Mouse (Mus musculus): ENCODE data around the gene Eri2. TPM values are rescaled to one million over a fixed set of nuclear protein-coding genes. Genes with fewer than 3 reads are reported as not detected.

Gene Eri2
- 0.90 and 1.1 TPM in 2 replicates for polyA plus RNA-seq (2012; rRNA removed)

- no peaks in the 10 kb centered on the region for H3K4me1 ChIP-seq (ENCODE audit: control insufficient read depth, insufficient read depth, low read length)
Observed at GRCm38 (mm10) chr7:119793586-119794250, at the start of gene Eri2, which contains the start of gene Rexo5. TSS of gene Eri2 (minus strand) at chr7:119794058. TSS of gene Rexo5 (plus strand) at chr7:119794006.

DNA sequence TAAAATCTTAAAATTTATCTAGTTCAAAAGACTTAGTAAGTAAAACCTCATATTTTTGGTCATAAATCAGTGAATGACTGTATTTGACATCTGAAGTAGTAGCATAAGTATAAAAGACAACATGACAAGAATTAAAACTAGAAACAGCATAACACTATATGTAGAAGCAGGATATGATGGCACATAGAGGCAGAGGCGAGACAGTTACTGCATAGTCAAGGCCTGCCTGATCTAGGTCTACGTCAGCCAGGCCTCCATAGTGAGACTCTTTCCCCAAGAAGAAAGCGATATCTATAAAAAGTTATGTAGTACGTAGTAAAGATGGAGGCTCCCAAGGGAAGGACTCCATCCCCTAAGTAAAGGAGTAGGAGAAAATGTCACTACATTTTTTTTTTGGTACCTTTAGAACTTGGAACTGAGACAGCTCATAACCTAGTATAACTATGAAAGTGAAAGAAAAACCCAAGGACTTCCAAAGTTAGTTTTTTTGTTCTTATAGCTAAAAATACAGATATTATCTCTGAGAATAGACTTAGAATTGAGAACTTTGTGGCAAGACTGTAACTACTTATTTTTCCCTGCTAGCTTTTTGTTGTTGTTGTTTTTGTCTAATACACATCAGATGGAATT is 48.1 kb upstream of the Eri2 start:
- TF ChIP-seq POLR2A (IDR thresholded peaks at IDR 0.05; ENCODE audit: low read depth, low read length) (no peak), CTCF (conservative IDR thresholded peaks at IDR 0.05; ENCODE audit: insufficient read depth, insufficient read length, low read depth, low read length) (no peak)
- no peak overlapping the region for H3K4me3 ChIP-seq (ENCODE audit: insufficient read depth, low read depth, low read length)
- H3K4me1 ChIP-seq (ENCODE audit: control insufficient read depth, insufficient read depth, low read length), result no peaks in the 10 kb centered on the region
- no peak overlapping the region for H3K27ac ChIP-seq (ENCODE audit: insufficient read depth, low read depth, low read length)
- no peaks in the 10 kb centered on the region for H3K36me3 ChIP-seq (ENCODE audit: control insufficient read depth, insufficient read depth, low read length)
- whole genome bisulfite sequencing, result 94% methylated on average over 4 of the region's 4 CpGs
- H3K27me3 ChIP-seq (replicated peaks; ENCODE audit: control insufficient read depth, insufficient read depth, low read length), result no peaks in the 10 kb centered on the region
- no peak for DNase-seq

More at GRCm38 (mm10) chr7:119793586-119794250, at the start of gene Eri2, which contains the start of gene Rexo5:
- Histone ChIP-seq H3K27ac (ENCODE audit: insufficient read depth, low read depth, low read length) (peak within 1 kb of the TSS; percentile 59; the same call in 1 of the 2 replicates), H3K36me3 (ENCODE audit: control insufficient read depth, insufficient read depth, low read length) (no peaks in the 10 kb centered on the region; the same call in 1 of the 2 replicates), H3K27me3 (replicated peaks; ENCODE audit: control insufficient read depth, insufficient read depth, low read length) (no peaks in the 10 kb centered on the region), H3K4me3 (ENCODE audit: insufficient read depth, low read depth, low read length) (peak within 1 kb of the TSS; percentile 84)
- no peak for TF ChIP-seq CTCF (conservative IDR thresholded peaks at IDR 0.05; ENCODE audit: insufficient read depth, insufficient read length, low read depth, low read length)
- no peak for TF ChIP-seq POLR2A (IDR thresholded peaks at IDR 0.05; ENCODE audit: low read depth, low read length)
- peak; percentile 86 for DNase-seq
- under 1% methylated on average over 53 of the region's 53 CpGs for WGBS

DNA sequence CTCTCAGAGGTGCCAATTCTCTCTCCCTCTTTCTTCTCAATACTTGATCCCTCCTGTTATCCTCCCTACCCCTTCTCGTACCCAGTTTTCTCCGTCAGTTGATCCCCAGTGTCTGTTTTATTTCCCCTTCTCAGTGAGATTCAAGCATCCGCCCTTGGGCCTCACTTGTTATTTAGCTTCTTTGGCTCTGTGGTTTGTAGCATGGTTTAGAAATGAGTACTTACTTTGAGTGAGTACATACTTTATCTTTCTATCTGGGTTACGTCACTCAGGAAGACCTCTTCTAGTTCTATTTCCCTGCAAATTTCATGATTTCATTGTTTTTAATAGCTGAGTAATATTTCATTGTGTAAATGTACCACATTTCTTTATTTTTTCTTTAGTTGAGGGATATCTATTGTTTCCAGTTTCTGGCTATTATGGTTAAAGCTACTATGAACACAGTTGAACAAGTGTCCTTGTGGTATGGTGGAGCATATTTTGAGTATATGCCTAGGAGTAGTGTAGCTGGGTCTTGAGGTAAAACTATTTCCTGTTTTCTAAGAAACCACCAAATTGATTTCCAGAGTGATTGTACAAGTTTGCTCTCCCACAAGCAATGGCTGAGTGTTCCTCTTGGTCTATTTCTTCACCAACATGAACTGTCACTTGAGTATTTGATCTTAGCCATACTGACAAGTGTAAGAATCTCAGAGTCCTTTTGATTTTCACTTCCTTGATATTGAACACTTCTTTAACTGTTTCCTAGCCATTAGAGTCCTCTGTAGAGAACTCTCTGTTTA is 42.3 kb upstream of the Eri2 start:
- TF ChIP-seq POLR2A (IDR thresholded peaks at IDR 0.05; ENCODE audit: low read depth, low read length) (no peak), CTCF (conservative IDR thresholded peaks at IDR 0.05; ENCODE audit: insufficient read depth, insufficient read length, low read depth, low read length) (no peak)
- 94% methylated on average over 4 of the region's 4 CpGs for WGBS
- H3K4me3 ChIP-seq (ENCODE audit: insufficient read depth, low read depth, low read length), result no peak overlapping the region
- no peak overlapping the region for H3K27ac ChIP-seq (ENCODE audit: insufficient read depth, low read depth, low read length)
- no peaks in the 10 kb centered on the region for H3K36me3 ChIP-seq (ENCODE audit: control insufficient read depth, insufficient read depth, low read length)
- no peaks in the 10 kb centered on the region for H3K4me1 ChIP-seq (ENCODE audit: control insufficient read depth, insufficient read depth, low read length)
- no peak for DNase-seq
- no peaks in the 10 kb centered on the region for H3K27me3 ChIP-seq (replicated peaks; ENCODE audit: control insufficient read depth, insufficient read depth, low read length)

GRCm38 (mm10) chr7:119835371-119835770 is 41.5 kb upstream of the Eri2 start:
- H3K27me3 ChIP-seq (replicated peaks; ENCODE audit: control insufficient read depth, insufficient read depth, low read length), result no peaks in the 10 kb centered on the region
- DNase-seq, result no peak
- WGBS, result 94% methylated on average over 1 of the region's 1 CpGs
- H3K36me3 ChIP-seq (ENCODE audit: control insufficient read depth, insufficient read depth, low read length), result no peaks in the 10 kb centered on the region
- no peaks in the 10 kb centered on the region for H3K4me1 ChIP-seq (ENCODE audit: control insufficient read depth, insufficient read depth, low read length)
- no peak overlapping the region for H3K4me3 ChIP-seq (ENCODE audit: insufficient read depth, low read depth, low read length)
- H3K27ac ChIP-seq (ENCODE audit: insufficient read depth, low read depth, low read length), result no peak overlapping the region
- TF ChIP-seq POLR2A (IDR thresholded peaks at IDR 0.05; ENCODE audit: low read depth, low read length), result no peak
- TF ChIP-seq CTCF (conservative IDR thresholded peaks at IDR 0.05; ENCODE audit: insufficient read depth, insufficient read length, low read depth, low read length), result no peak

- TF ChIP-seq POLR2A (IDR thresholded peaks at IDR 0.05; ENCODE audit: low read depth, low read length) (no peak), CTCF (conservative IDR thresholded peaks at IDR 0.05; ENCODE audit: insufficient read depth, insufficient read length, low read depth, low read length) (no peak)
- Histone ChIP-seq H3K36me3 (ENCODE audit: control insufficient read depth, insufficient read depth, low read length) (peaks cover 2% of the 10 kb centered on the region; the same call in 1 of the 2 replicates), H3K4me3 (ENCODE audit: insufficient read depth, low read depth, low read length) (no peak overlapping the region), H3K27me3 (replicated peaks; ENCODE audit: control insufficient read depth, insufficient read depth, low read length) (no peaks in the 10 kb centered on the region), H3K4me1 (ENCODE audit: control insufficient read depth, insufficient read depth, low read length) (no peaks in the 10 kb centered on the region), H3K27ac (ENCODE audit: insufficient read depth, low read depth, low read length) (no peak overlapping the region)
- WGBS, result 97% methylated on average over 3 of the region's 3 CpGs
- DNase-seq, result no peak
Observed at GRCm38 (mm10) chr7:119808723-119809122, 14.9 kb upstream of the Eri2 start.

GRCm38 (mm10) chr7:119807396-119807795 is 13.5 kb upstream of the Eri2 start:
- 94% methylated on average over 5 of the region's 5 CpGs for WGBS
- DNase-seq, result no peak
- H3K4me1 ChIP-seq (ENCODE audit: control insufficient read depth, insufficient read depth, low read length), result no peaks in the 10 kb centered on the region
- H3K27ac ChIP-seq (ENCODE audit: insufficient read depth, low read depth, low read length), result no peak overlapping the region
- peaks cover 2% of the 10 kb centered on the region; the same call in 1 of the 2 replicates for H3K36me3 ChIP-seq (ENCODE audit: control insufficient read depth, insufficient read depth, low read length)
- TF ChIP-seq CTCF (conservative IDR thresholded peaks at IDR 0.05; ENCODE audit: insufficient read depth, insufficient read length, low read depth, low read length), result no peak
- TF ChIP-seq POLR2A (IDR thresholded peaks at IDR 0.05; ENCODE audit: low read depth, low read length), result no peak
- H3K4me3 ChIP-seq (ENCODE audit: insufficient read depth, low read depth, low read length), result no peak overlapping the region
- H3K27me3 ChIP-seq (replicated peaks; ENCODE audit: control insufficient read depth, insufficient read depth, low read length), result no peaks in the 10 kb centered on the region

Measured in kidney, adult 2 months (tissue).